Mouse (Mus musculus) mature B cell (primary cell): ENCODE measurements around the gene Zkscan4.

ENCODE experiments used
- in situ Hi-C: fragments of 300-500 bp; cut with MboI; formaldehyde crosslinking; loops from 2 replicates; pipeline ENCODE4 v1.14.3; 2019

Zkscan4 gene

GRCm38 (mm10) chr13:21506221-21506649 is 27.5 kb downstream of the Zkscan4 start:
- in situ Hi-C loops, result no loop called here

GRCm38 (mm10) chr13:21530136-21530535 is 51.4 kb downstream of the Zkscan4 start:
- in situ Hi-C loops, result no loop called here

- in situ Hi-C loops, result no loop called here
Measured at GRCm38 (mm10) chr13:21530781-21531201, 52.1 kb downstream of the Zkscan4 start, which contains the start of gene Zkscan8. Gene Zkscan8 (minus strand): TSS chr13:21531120.
